Mouse (Mus musculus): Measurements from ENCODE around the gene Col4a3. TPM values are rescaled to one million over a fixed set of nuclear protein-coding genes. Genes with fewer than 3 reads are reported as not detected.
A peak's percentile ranks its signal among the peaks of the same experiment; 100 is the strongest.

Gene Col4a3
- polyA plus RNA-seq, 1 experiment from 2014 or later: 5.4 TPM

DNA sequence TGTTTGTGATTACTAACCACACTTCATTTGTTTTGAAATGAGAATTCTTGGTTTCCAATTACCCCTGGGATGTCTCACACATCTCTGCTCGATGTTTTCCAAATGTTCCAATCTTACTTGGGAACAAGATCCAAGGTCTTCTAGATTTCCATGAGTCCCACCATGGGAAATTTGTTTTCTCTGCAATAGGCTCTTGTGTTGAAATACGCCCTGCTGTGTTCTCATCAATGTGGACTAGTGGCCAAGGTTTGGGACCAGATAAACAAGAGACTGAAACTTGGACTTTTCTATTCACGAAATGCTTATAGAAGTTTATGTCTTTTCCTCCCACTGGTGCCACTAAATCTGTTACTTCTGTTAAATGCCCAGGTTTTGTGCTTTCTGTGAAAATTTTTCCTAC is 11.0 kb upstream of the Col4a3 start:
- Histone ChIP-seq H3K9me3 (no peaks in the 10 kb centered on the region), H3K9ac (no peak overlapping the region), H3K36me3 (no peaks in the 10 kb centered on the region), H3K4me1 (peaks cover 11% of the 10 kb centered on the region), H3K4me2 (no peak overlapping the region), H3K27me3 (no peaks in the 10 kb centered on the region), H3K27ac (no peak overlapping the region), H3K4me3 (no peak overlapping the region)
- no peak for ATAC-seq (ENCODE audit: borderline replicate concordance, extremely low read depth, low FRiP score, low TSS enrichment)
- WGBS: 87% methylated on average over 3 of the region's 3 CpGs

DNA sequence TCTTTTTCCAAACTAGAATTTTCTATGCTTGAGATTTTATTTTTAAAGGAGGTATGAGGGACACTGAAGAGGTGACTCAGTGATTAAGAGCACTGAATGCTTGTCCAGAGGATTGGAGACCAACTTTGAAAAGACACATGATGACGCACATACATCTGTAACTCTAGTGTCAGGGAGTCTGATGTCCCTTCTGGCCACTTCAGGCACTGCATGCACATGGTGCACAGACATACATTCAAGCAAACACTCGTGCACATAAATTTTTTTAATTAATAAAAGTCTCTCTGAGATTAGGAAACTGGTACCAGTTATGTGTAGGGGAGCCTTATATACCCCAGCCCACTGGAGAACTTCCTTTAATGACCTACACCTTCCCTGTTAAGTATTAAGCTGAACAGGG is 10.5 kb upstream of the Col4a3 start:
- Histone ChIP-seq H3K4me2 (no peak overlapping the region), H3K9me3 (no peaks in the 10 kb centered on the region), H3K27me3 (no peaks in the 10 kb centered on the region), H3K4me3 (no peak overlapping the region), H3K9ac (no peak overlapping the region), H3K27ac (no peak overlapping the region), H3K4me1 (peaks cover 11% of the 10 kb centered on the region), H3K36me3 (no peaks in the 10 kb centered on the region)
- ATAC-seq (ENCODE audit: borderline replicate concordance, extremely low read depth, low FRiP score, low TSS enrichment): no peak
- 90% methylated on average over 2 of the region's 2 CpGs for WGBS

DNA sequence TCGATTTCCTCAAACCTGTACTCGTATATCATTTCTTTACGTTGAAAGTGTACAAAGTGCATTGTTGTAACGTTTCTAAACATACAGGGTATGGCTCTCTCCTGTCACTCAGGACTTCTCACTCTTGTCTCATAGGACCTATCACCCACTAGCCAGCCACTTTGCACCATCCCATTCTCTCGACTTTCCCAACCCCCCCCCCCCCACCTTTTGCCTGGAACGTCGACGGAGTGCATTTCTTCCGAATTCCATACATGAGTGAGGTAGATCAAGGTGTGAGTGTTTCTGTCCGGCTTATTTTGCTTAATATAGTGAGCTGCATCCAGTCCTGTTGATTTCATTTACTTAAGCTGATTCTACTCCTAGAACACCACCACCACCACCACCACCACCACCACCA is 9.4 kb upstream of the Col4a3 start:
- Histone ChIP-seq H3K4me3 (no peak overlapping the region), H3K9ac (no peak overlapping the region), H3K4me2 (no peak overlapping the region), H3K27me3 (no peaks in the 10 kb centered on the region), H3K27ac (peak overlapping the region; percentile 35), H3K9me3 (no peaks in the 10 kb centered on the region), H3K36me3 (no peaks in the 10 kb centered on the region), H3K4me1 (peaks cover 11% of the 10 kb centered on the region)
- ATAC-seq (ENCODE audit: borderline replicate concordance, extremely low read depth, low FRiP score, low TSS enrichment): no peak
- WGBS: 53% methylated on average over 10 of the region's 10 CpGs

DNA sequence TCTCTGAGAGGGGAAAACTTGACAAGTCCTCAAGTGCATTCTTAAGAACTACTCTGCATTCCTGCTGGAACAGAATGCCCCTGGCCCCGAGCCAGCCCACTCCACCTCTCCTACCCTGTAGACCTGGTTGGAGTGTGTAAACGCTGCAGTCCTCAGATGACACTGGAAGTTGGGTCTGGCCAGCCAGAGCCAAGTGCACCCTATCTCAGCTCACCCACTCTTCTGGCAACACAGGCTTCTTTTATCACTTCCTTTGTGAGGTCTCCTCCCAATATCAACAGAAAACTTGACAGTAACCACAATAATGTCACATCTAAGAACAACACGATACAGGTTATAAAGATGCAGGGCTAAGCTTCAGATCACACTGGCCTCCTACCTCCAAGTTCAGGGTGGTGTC is 8.8 kb upstream of the Col4a3 start:
- Histone ChIP-seq H3K4me1 (peaks cover 11% of the 10 kb centered on the region), H3K27me3 (no peaks in the 10 kb centered on the region), H3K4me2 (no peak overlapping the region; the same call in 1 of the 2 replicates), H3K4me3 (no peak overlapping the region), H3K9ac (no peak overlapping the region), H3K36me3 (no peaks in the 10 kb centered on the region), H3K9me3 (no peaks in the 10 kb centered on the region), H3K27ac (peak overlapping the region; percentile 81)
- ATAC-seq (ENCODE audit: borderline replicate concordance, extremely low read depth, low FRiP score, low TSS enrichment): peak; percentile 95
- 24% methylated on average over 3 of the region's 3 CpGs for WGBS

DNA sequence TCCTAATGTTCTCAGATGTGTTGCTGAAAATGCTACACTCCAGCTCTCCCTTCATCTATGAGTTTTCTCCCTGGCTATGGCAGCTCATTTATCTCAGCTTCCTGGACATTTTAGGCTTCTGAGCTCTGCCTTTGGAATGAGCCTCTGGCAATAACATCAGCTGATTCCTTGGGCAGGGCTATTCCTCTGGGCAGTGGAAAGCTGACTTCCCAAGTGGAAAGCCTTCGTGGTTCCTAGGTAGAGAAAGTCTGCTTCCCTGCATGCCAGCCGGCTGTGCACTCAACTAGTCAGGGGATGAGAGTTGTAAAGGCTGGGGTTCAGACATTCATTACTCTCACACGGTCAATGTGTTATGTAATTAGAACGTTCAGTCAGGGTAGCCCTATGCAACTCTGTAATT is 8.4 kb upstream of the Col4a3 start:
- no peaks in the 10 kb centered on the region for H3K27me3 ChIP-seq
- 39% methylated on average over 4 of the region's 4 CpGs for WGBS
- peak; percentile 58; the same call in 1 of the 2 replicates for ATAC-seq (ENCODE audit: borderline replicate concordance, extremely low read depth, low FRiP score, low TSS enrichment)
- peak overlapping the region; percentile 81 for H3K27ac ChIP-seq
- H3K4me2 ChIP-seq: no peak overlapping the region
- no peaks in the 10 kb centered on the region for H3K36me3 ChIP-seq
- no peak overlapping the region for H3K4me3 ChIP-seq
- no peak overlapping the region for H3K9ac ChIP-seq
- H3K9me3 ChIP-seq: no peaks in the 10 kb centered on the region
- peaks cover 11% of the 10 kb centered on the region for H3K4me1 ChIP-seq

DNA sequence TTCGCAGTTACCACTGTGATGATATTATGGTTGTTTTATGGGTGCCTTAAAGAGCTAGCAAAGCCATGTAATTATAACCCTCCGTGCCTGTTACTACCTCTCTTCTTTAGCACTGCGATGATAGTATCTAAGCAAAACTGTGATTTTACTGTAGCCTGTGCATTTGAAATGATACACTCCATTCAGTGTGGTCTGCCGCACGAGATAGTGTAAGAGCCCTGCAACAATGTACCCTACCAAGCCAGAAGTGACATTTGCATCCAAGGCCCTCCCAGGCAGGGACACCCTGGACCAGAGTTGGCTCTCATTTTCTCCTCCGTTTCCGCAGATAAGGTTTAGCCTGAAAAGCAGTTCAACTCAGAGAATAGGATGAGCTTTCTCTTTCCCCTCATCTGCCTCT is 740 bp upstream of the Col4a3 start:
- H3K36me3 ChIP-seq: no peaks in the 10 kb centered on the region
- 66% methylated on average over 7 of the region's 7 CpGs for WGBS
- no peaks in the 10 kb centered on the region for H3K9me3 ChIP-seq
- no peak for ATAC-seq (ENCODE audit: borderline replicate concordance, extremely low read depth, low FRiP score, low TSS enrichment)
- peak overlapping the region; percentile 48 for H3K4me3 ChIP-seq
- H3K4me1 ChIP-seq: peaks cover 11% of the 10 kb centered on the region; the same call in 1 of the 2 replicates
- no peaks in the 10 kb centered on the region for H3K27me3 ChIP-seq
- no peak overlapping the region for H3K9ac ChIP-seq
- no peak overlapping the region for H3K27ac ChIP-seq
- H3K4me2 ChIP-seq: peak overlapping the region; percentile 81

DNA sequence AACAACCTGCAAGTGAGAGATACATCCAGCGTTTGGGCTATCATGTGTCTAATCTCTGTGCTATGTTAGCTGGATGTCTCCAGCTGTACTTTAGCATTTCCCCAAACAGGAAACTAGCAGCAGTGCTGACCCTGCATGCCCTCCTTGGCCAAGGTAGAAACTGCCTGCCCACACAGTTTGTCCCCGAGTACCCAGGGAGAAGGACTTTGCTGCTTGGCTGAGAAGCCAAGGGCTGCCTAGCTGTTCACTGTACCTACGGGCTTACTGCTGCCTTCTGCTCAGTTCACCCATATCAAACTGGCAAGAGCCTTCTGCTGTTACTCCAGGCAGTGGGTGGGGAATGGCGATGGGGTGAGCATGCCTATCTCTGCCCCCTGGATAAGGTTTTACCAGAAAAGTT is 3.5 kb downstream of the Col4a3 start:
- Histone ChIP-seq H3K9me3 (no peaks in the 10 kb centered on the region), H3K27me3 (no peaks in the 10 kb centered on the region), H3K27ac (no peak overlapping the region), H3K9ac (no peak overlapping the region), H3K36me3 (no peaks in the 10 kb centered on the region), H3K4me2 (no peak overlapping the region), H3K4me3 (no peak overlapping the region), H3K4me1 (peaks cover 11% of the 10 kb centered on the region; the same call in 1 of the 2 replicates)
- ATAC-seq (ENCODE audit: borderline replicate concordance, extremely low read depth, low FRiP score, low TSS enrichment): no peak
- WGBS: 48% methylated on average over 4 of the region's 4 CpGs

DNA sequence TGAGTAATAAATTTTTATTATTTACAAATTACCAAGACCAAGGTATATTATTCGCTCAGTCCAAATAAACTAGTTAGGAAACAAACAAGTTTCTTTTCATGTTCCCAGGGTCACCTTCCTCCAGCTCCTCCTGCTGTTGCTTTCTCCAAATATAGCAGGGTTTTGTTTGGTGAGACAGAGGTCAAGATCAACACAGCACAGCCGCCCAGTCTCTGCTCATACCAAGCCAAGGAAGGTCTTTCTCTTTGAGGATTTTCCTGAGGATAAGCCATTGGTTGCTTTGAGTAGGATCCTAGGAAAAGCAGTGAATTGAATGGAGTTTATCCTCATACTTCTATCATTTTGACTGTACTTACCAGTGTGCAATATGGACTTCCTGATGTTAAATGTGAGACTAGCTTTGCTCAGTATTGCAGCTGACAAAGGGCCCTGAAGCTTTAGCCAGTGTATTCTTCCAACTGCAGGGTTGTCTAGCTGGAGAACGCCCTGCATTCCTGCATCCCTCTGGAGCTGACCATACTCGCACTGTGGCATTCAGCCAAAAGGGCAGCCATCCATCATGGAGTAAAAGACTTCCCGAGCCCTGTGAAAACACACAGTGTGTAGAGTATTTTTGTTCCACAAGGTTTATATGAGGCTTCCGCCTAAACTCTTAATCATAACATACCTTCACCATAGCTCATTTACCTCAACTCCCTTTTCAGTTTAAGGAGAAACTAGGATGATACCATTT is 10.3 kb downstream of the Col4a3 start:
- no peak overlapping the region for H3K4me2 ChIP-seq
- H3K4me3 ChIP-seq: no peak overlapping the region
- no peaks in the 10 kb centered on the region for H3K36me3 ChIP-seq
- peak overlapping the region; percentile 56; the same call in 1 of the 2 replicates for H3K27ac ChIP-seq
- H3K9ac ChIP-seq: no peak overlapping the region
- H3K27me3 ChIP-seq: no peaks in the 10 kb centered on the region
- WGBS: 21% methylated on average over 6 of the region's 6 CpGs
- peaks cover 15% of the 10 kb centered on the region for H3K4me1 ChIP-seq
- peak; percentile 89 for ATAC-seq (ENCODE audit: borderline replicate concordance, extremely low read depth, low FRiP score, low TSS enrichment)
- no peaks in the 10 kb centered on the region for H3K9me3 ChIP-seq

DNA sequence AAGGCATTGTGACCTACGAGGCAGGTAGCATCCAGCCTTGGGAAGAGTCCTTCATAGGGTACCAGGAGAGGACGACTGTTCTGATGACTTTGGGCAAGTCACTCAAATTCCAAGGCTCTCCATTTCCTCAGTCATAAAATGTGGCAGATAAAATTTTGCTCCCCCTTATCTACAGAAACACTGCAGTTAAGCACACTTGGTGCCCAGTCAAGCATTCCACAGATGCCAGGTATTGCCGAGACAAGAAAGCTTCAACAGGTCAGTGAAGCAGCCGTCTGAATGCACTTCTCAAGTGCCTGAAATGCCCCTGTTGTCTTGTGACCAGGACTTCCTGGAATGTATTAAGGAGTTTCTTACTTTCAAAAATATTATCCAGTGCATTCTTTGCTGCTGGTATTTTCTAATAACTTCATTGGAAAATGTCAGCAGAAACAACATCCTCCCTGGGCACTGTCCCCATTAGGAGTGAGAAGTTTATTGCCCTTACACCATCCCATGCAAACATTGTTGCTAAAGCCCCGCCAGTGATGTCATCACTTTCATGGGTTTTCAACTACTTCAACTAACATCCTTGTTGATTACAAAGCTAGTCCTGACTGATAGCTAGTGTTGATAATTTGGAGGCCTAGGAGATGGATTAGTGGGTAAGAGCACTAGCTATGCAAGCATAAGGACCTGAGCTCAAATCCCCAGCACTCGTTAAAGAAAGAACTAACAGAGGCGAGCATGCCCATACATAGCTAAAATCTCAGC is 16.7 kb downstream of the Col4a3 start:
- 45% methylated on average over 7 of the region's 7 CpGs for WGBS
- Histone ChIP-seq H3K9ac (no peak overlapping the region), H3K9me3 (no peaks in the 10 kb centered on the region), H3K4me1 (peaks cover 5% of the 10 kb centered on the region; the same call in 1 of the 2 replicates), H3K4me3 (no peak overlapping the region), H3K4me2 (no peak overlapping the region), H3K36me3 (no peaks in the 10 kb centered on the region), H3K27ac (peak overlapping the region; percentile 46), H3K27me3 (no peaks in the 10 kb centered on the region)
- 0 out of 2 replicates have a peak, but pooled peaks have one; percentile 23 for ATAC-seq (ENCODE audit: borderline replicate concordance, extremely low read depth, low FRiP score, low TSS enrichment)

DNA sequence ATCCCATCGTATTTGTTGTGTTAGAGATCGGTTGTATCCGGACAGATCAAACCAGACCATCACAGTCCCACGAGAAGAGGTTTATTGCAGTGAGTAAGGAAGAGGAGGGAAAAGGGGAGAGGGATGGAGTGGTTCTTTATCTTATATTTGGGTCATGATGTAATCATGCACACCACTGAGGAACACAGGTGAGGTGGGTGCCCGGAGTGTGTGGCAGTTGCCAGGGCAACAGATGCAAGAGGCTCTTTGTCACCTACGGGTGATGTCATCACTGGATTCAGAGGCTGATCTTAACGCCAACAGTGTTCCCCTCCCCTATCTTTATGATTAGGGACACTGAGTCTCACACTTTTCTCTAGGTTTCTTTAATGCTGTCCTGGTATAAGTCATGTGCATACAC is 18.6 kb downstream of the Col4a3 start:
- no peaks in the 10 kb centered on the region for H3K9me3 ChIP-seq
- WGBS: 72% methylated on average over 7 of the region's 7 CpGs
- H3K9ac ChIP-seq: no peak overlapping the region
- H3K36me3 ChIP-seq: no peaks in the 10 kb centered on the region
- H3K27me3 ChIP-seq: no peaks in the 10 kb centered on the region
- H3K4me3 ChIP-seq: no peak overlapping the region
- no peak for ATAC-seq (ENCODE audit: borderline replicate concordance, extremely low read depth, low FRiP score, low TSS enrichment)
- peaks cover 5% of the 10 kb centered on the region; the same call in 1 of the 2 replicates for H3K4me1 ChIP-seq
- H3K27ac ChIP-seq: no peak overlapping the region
- H3K4me2 ChIP-seq: no peak overlapping the region

DNA sequence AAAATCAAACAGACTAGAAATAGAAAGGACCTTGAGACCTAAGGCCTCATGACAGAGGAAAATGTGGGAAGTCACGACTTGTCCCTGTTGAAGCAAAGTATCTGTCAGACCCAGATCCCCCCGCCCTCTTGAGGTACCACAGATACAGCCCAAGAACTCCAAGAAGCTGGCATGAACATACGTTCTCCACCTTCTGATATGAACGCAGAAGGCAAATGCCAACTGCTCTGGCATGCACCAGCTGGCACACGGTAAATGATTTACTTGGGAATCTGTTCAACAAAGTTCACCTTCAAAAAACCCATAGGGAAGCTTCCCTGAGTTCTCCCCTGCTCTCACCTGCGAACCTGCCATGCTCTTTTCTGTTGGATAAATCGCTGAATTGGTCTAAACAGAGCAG is 19.1 kb downstream of the Col4a3 start:
- 73% methylated on average over 7 of the region's 7 CpGs for WGBS
- Histone ChIP-seq H3K9me3 (no peaks in the 10 kb centered on the region), H3K9ac (no peak overlapping the region), H3K4me1 (peaks cover 5% of the 10 kb centered on the region; the same call in 1 of the 2 replicates), H3K27ac (no peak overlapping the region), H3K4me3 (no peak overlapping the region), H3K36me3 (no peaks in the 10 kb centered on the region), H3K27me3 (no peaks in the 10 kb centered on the region), H3K4me2 (no peak overlapping the region)
- no peak for ATAC-seq (ENCODE audit: borderline replicate concordance, extremely low read depth, low FRiP score, low TSS enrichment)

DNA sequence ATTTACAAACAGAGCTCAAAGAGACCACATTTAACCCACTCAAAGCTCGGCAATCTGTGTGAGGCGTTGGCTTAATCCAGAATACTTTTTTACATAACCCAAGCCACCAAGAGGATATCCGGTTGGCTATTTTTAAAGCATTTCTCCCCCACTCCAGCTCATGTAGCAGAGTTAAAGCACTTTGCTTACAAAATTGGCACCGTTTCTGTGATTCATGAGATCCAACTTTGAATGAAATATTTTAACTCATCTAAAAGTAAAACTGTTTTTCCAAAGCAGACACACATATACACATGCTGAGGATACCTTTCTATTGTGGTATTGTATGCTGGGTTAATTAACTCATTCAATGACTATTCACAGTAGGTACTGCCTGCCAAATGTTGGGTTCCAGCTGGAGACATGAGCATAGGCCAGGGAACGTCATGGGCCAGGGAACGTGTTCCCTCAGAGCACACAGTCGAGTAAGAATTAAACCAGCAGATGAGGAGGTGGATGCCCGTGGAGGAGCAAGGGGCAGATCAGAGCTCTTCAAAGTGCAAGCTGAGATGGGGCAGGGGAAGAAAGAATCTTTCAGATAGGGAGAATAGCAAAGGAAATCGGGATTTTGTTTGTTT is 22.0 kb downstream of the Col4a3 start:
- Histone ChIP-seq H3K27me3 (no peaks in the 10 kb centered on the region), H3K4me1 (peaks cover 3% of the 10 kb centered on the region; the same call in 1 of the 2 replicates), H3K9me3 (no peaks in the 10 kb centered on the region), H3K36me3 (no peaks in the 10 kb centered on the region), H3K9ac (no peak overlapping the region), H3K4me3 (no peak overlapping the region), H3K27ac (no peak overlapping the region), H3K4me2 (no peak overlapping the region)
- WGBS: 53% methylated on average over 9 of the region's 9 CpGs
- ATAC-seq (ENCODE audit: borderline replicate concordance, extremely low read depth, low FRiP score, low TSS enrichment): no peak
